ENCODE assay signal across 11 mouse cellular contexts in genomic region chr16:30443411-30443810, GRCm38 (mm10). TPM values are rescaled to one million over a fixed set of nuclear protein-coding genes. Genes with fewer than 3 reads are reported as not detected.
A peak's percentile ranks its signal among the peaks of the same experiment; 100 is the strongest.
DNase-seq lines count a peak whose midpoint lies in the region; ATAC-seq and TF ChIP-seq lines count a peak whose summit lies in the region.
"Had no signal": no experiment of that assay in that cellular context is flagged by ENCODE, and none has a peak within 500 bp of the region (broad histone marks: within the 10 kb centered on the region; RNA-seq: fewer than 3 reads in every experiment).

No protein-coding gene starts in this region.

- H3K27ac ChIP-seq in liver, adult 2 months (replicated peaks; ENCODE audit: insufficient read depth, low read depth, low read length) = peak overlapping the region; percentile 46; the same call in 1 of the 2 replicates
- no peak overlapping the region for H3K27ac ChIP-seq in liver, embryonic 12.5 days
- H3K27ac ChIP-seq: liver, embryonic 14.5 days had no signal

- peak; percentile 50 for TF ChIP-seq CTCF in liver, adult 2 months (IDR thresholded peaks at IDR 0.05; ENCODE audit: low read depth, low read length)

- no peak for TF ChIP-seq POLR2A in liver, adult 2 months (IDR thresholded peaks at IDR 0.05; ENCODE audit: extremely low read depth, insufficient read depth, low read length)

- no peaks in the 10 kb centered on the region for H3K36me3 ChIP-seq in liver, adult 2 months (ENCODE audit: control insufficient read depth, insufficient read depth, low read length)
- H3K36me3 ChIP-seq in liver, embryonic 12.5 days = no peaks in the 10 kb centered on the region

- peak; percentile 3 to 5 for DNase-seq in cerebellum, postnatal 14 days
- DNase-seq in cerebellum, adult 9-11 months = no peak
- peak; percentile 92 for DNase-seq in liver, adult 2 months (ENCODE audit: extremely low read depth, low read depth, low spot score)
- peak; percentile 68 for DNase-seq in fat pad, adult 2 months (ENCODE audit: extremely low read depth, low read depth, low spot score)
- DNase-seq in large intestine, adult 2 months (ENCODE audit: low read depth, low spot score) = peak; percentile 52
- no peak for DNase-seq in adrenal gland, adult 18-20 months (ENCODE audit: low spot score in 2 of 2)
- no peak for DNase-seq in thymus, postnatal 10 days (ENCODE audit: low spot score in 2 of 2)
- DNase-seq: thymus, adult 2 months had no signal

- WGBS in liver, adult 2 months = 21% methylated on average over 8 of the region's 8 CpGs
- 62% methylated on average over 8 of the region's 8 CpGs for WGBS in liver, embryonic 12.5 days (ENCODE audit: insufficient replicate concordance)
- WGBS in large intestine, adult 2 months = 21% methylated on average over 8 of the region's 8 CpGs

- H3K27me3 ChIP-seq in liver, adult 2 months (ENCODE audit: control insufficient read depth, insufficient read depth, low read length) = no peaks in the 10 kb centered on the region
- H3K27me3 ChIP-seq in liver, embryonic 12.5 days (replicated peaks) = peaks cover 8% of the 10 kb centered on the region; the same call in 1 of the 2 replicates

- peaks cover 12% of the 10 kb centered on the region; the same call in 1 of the 2 replicates for H3K4me1 ChIP-seq in liver, adult 2 months (ENCODE audit: control insufficient read depth, insufficient read depth, low read length)
- peaks cover 28% of the 10 kb centered on the region for H3K4me1 ChIP-seq in liver, embryonic 12.5 days

- H3K9me3 ChIP-seq in liver, embryonic 12.5 days (replicated peaks) = no peaks in the 10 kb centered on the region

- H3K79me2 ChIP-seq in liver, adult 2 months (ENCODE audit: control insufficient read depth, insufficient read depth, low read length) = no peaks in the 10 kb centered on the region

- no peak overlapping the region for H3K9ac ChIP-seq in liver, adult 2 months (ENCODE audit: low read depth, low read length)
- no peak overlapping the region for H3K9ac ChIP-seq in liver, embryonic 12.5 days
- H3K9ac ChIP-seq: liver, embryonic 14.5 days had no signal

- no peak for ATAC-seq in liver, embryonic 12.5 days

- H3K4me3 ChIP-seq in liver, adult 2 months (ENCODE audit: insufficient read depth, low read depth, low read length) = no peak overlapping the region
- no peak overlapping the region for H3K4me3 ChIP-seq in liver, embryonic 12.5 days
- H3K4me3 ChIP-seq: megakaryocyte, embryonic 14.5 days had no signal

- no peak overlapping the region for H3K4me2 ChIP-seq in liver, embryonic 12.5 days

RNA-seq across cellular contexts. Expression of gene Atp13a3, which starts 37.6 kb away (rescaled TPM):
- 80.9 and 97.7 TPM in 2 replicates for total RNA-seq in liver, adult 2 months (2014; rRNA removed)
- polyA plus RNA-seq in liver, adult 2 months (2012; rRNA removed) = 46.3 and 52.7 TPM in 2 replicates
- 17.7 and 18.5 TPM in 2 replicates for polyA plus RNA-seq in liver, embryonic 12.5 days (2016; fragmentation: Nextera tagmentation; extraction: Ambion mirVana)
- polyA plus RNA-seq in large intestine, adult 2 months (2012; rRNA removed) = 16.3 and 27.6 TPM in 2 replicates
- 10 to 100 TPM; 91.0 to 99.7 TPM for total RNA-seq in adrenal gland, adult 18-20 months (2021)

Comparison
In these comparisons a context has a peak if more than half of its experiments do, and no peak if none do; other contexts are left out.
1. DNase-seq: peak in cerebellum, postnatal 14 days (2 of 2), liver, adult 2 months (single experiment), fat pad, adult 2 months (single experiment) and large intestine, adult 2 months (single experiment); none in cerebellum, adult 9-11 months (single experiment), adrenal gland, adult 18-20 months (0 of 2) and thymus, postnatal 10 days (0 of 2).